In the genomic region with DNA sequence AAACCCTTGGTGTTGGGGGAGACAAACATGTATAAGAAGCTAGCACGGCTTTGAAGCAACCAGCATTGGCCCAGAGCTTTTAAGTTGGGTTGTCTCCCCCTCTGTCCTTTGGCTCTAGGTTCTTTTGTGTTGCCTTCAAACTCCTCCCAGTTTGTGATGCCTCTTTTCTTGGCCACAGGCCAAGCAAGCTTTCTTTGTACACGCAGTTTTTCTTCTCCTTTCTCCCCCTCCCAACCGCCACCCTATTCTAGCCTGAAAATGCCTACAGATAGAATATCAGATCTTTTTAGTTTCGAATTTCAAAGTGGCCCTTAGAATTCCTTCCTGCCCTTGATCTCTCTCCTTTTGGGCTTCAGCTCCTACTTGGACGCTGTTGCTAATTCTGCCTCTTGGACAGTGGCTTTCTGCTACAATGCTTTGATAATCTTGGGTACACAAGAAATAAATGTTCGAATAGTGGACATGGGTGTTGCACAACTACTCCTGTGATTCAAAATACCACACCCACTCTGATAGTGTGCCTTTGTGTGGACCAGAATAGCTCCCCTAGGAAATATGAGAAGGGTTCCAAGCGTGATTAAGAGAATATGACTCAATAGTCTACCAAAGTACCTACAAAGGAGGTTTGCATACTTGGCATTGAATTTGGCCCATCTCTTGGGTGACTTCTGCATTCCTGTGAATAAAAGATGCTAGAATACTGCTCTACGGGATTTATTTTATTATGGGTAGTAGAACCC, we compare ENCODE assay signal across 10 mouse cellular contexts.
A peak's percentile ranks its signal among the peaks of the same experiment; 100 is the strongest.
DNase-seq lines count a peak whose midpoint lies in the region; ATAC-seq and TF ChIP-seq lines count a peak whose summit lies in the region.
"Had no signal": no experiment of that assay in that cellular context is flagged by ENCODE, and none has a peak within 500 bp of the region (broad histone marks: within the 10 kb centered on the region; RNA-seq: fewer than 3 reads in every experiment).

No protein-coding gene starts in this region.

- H3K27me3 ChIP-seq in heart, embryonic 11.5 days (ENCODE audit: control insufficient read depth, insufficient read depth, low read length): no peaks in the 10 kb centered on the region; the same call in 1 of the 2 replicates
- no peaks in the 10 kb centered on the region for H3K27me3 ChIP-seq in forebrain, postnatal 0 days (ENCODE audit: insufficient read depth, low read length)
- H3K27me3 ChIP-seq in stomach, embryonic 14.5 days (ENCODE audit: control insufficient read depth, insufficient read depth, low read length): no peaks in the 10 kb centered on the region
- H3K27me3 ChIP-seq in intestine, postnatal 0 days (replicated peaks; ENCODE audit: control insufficient read depth, insufficient read depth, low read length): no peaks in the 10 kb centered on the region
- H3K27me3 ChIP-seq: intestine, embryonic 15.5 days had no signal

- no peak overlapping the region for H3K9ac ChIP-seq in heart, embryonic 11.5 days (ENCODE audit: low read depth, low read length)
- no peak overlapping the region for H3K9ac ChIP-seq in forebrain, postnatal 0 days
- no peak overlapping the region for H3K9ac ChIP-seq in stomach, embryonic 14.5 days (replicated peaks; ENCODE audit: low read depth, low read length)
- H3K9ac ChIP-seq in intestine, postnatal 0 days (ENCODE audit: low read depth, low read length): no peak overlapping the region
- H3K9ac ChIP-seq: intestine, embryonic 15.5 days; liver, embryonic 14.5 days had no signal

- 51% methylated on average over 8 of the region's 8 CpGs for WGBS in heart, embryonic 11.5 days (ENCODE audit: insufficient replicate concordance)
- WGBS in forebrain, postnatal 0 days: 29% methylated on average over 8 of the region's 8 CpGs
- WGBS in stomach, embryonic 14.5 days: 50% methylated on average over 8 of the region's 8 CpGs
- 46% methylated on average over 8 of the region's 8 CpGs for WGBS in intestine, postnatal 0 days

- H3K4me2 ChIP-seq in heart, embryonic 11.5 days: no peak overlapping the region
- no peak overlapping the region for H3K4me2 ChIP-seq in forebrain, postnatal 0 days (ENCODE audit: low read depth)
- no peak overlapping the region for H3K4me2 ChIP-seq in stomach, embryonic 14.5 days (replicated peaks; ENCODE audit: low read depth, low read length)
- H3K4me2 ChIP-seq in intestine, postnatal 0 days (replicated peaks; ENCODE audit: low read depth): no peak overlapping the region
- H3K4me2 ChIP-seq: intestine, embryonic 15.5 days had no signal

- DNase-seq in heart, adult 18-20 months: peak; percentile 17 to 21
- peak; percentile 10 for DNase-seq in right cerebral cortex, postnatal 14 days
- DNase-seq in right cerebral cortex, adult 2 months (ENCODE audit: low spot score in 2 of 2): no peak
- DNase-seq in forebrain, postnatal 0 days: peak; percentile 53
- no peak for DNase-seq in urinary bladder, postnatal 4 days (ENCODE audit: low spot score in 2 of 2)

- H3K27ac ChIP-seq in heart, embryonic 11.5 days (ENCODE audit: low read depth, low read length): no peak overlapping the region; the same call in 1 of the 2 replicates
- H3K27ac ChIP-seq in forebrain, postnatal 0 days (ENCODE audit: low read depth, low read length): 0 out of 2 replicates have a peak overlapping the region, but pooled peaks have one; percentile 1
- H3K27ac ChIP-seq in stomach, embryonic 14.5 days (ENCODE audit: low read length): 0 out of 2 replicates have a peak overlapping the region, but pooled peaks have one; percentile 48
- no peak overlapping the region for H3K27ac ChIP-seq in intestine, postnatal 0 days (ENCODE audit: low read depth, low read length)
- H3K27ac ChIP-seq: intestine, embryonic 15.5 days; liver, embryonic 14.5 days had no signal

- H3K4me1 ChIP-seq in heart, embryonic 11.5 days (ENCODE audit: control insufficient read depth, insufficient read depth, low read length): peaks cover 6% of the 10 kb centered on the region; the same call in 1 of the 2 replicates
- peaks cover 4% of the 10 kb centered on the region; the same call in 1 of the 2 replicates for H3K4me1 ChIP-seq in forebrain, postnatal 0 days (ENCODE audit: insufficient read depth)
- H3K4me1 ChIP-seq in stomach, embryonic 14.5 days (ENCODE audit: control insufficient read depth, insufficient read depth, low read length): no peaks in the 10 kb centered on the region
- H3K4me1 ChIP-seq in intestine, postnatal 0 days (replicated peaks; ENCODE audit: control insufficient read depth, insufficient read depth, low read length): no peaks in the 10 kb centered on the region

- TF ChIP-seq CTCF in forebrain, postnatal 0 days (IDR thresholded peaks at IDR 0.05; ENCODE audit: low read depth): no peak
- TF ChIP-seq CTCF in intestine, postnatal 0 days (IDR thresholded peaks at IDR 0.05; ENCODE audit: low read depth): no peak

- ATAC-seq in heart, embryonic 11.5 days (replicated peaks; ENCODE audit: insufficient number of reproducible peaks, low FRiP score, low TSS enrichment): no peak
- ATAC-seq in forebrain, postnatal 0 days: no peak
- ATAC-seq in stomach, embryonic 14.5 days (ENCODE audit: insufficient number of reproducible peaks, insufficient read depth, low FRiP score, low read depth): peak; percentile 66
- no peak for ATAC-seq in intestine, postnatal 0 days

- no peaks in the 10 kb centered on the region for H3K9me3 ChIP-seq in heart, embryonic 11.5 days (replicated peaks; ENCODE audit: control insufficient read depth, low read length)
- no peaks in the 10 kb centered on the region for H3K9me3 ChIP-seq in forebrain, postnatal 0 days (ENCODE audit: low read length)
- H3K9me3 ChIP-seq in stomach, embryonic 14.5 days (ENCODE audit: control insufficient read depth, low read depth, low read length): no peaks in the 10 kb centered on the region
- no peaks in the 10 kb centered on the region for H3K9me3 ChIP-seq in intestine, postnatal 0 days (ENCODE audit: control insufficient read depth)
- H3K9me3 ChIP-seq: intestine, embryonic 15.5 days had no signal

- no peaks in the 10 kb centered on the region for H3K36me3 ChIP-seq in heart, embryonic 11.5 days (ENCODE audit: control insufficient read depth, insufficient read depth, low read length)
- H3K36me3 ChIP-seq in forebrain, postnatal 0 days (ENCODE audit: insufficient read depth): no peaks in the 10 kb centered on the region
- no peaks in the 10 kb centered on the region for H3K36me3 ChIP-seq in stomach, embryonic 14.5 days (ENCODE audit: control insufficient read depth, insufficient read depth, low read length)
- no peaks in the 10 kb centered on the region for H3K36me3 ChIP-seq in intestine, postnatal 0 days (ENCODE audit: control insufficient read depth, insufficient read depth)
- H3K36me3 ChIP-seq: intestine, embryonic 15.5 days had no signal

- H3K4me3 ChIP-seq in heart, embryonic 11.5 days (ENCODE audit: low read depth, low read length): no peak overlapping the region
- H3K4me3 ChIP-seq in forebrain, postnatal 0 days (ENCODE audit: low read depth, low read length): no peak overlapping the region
- H3K4me3 ChIP-seq in stomach, embryonic 14.5 days (ENCODE audit: low read depth, low read length): no peak overlapping the region
- no peak overlapping the region for H3K4me3 ChIP-seq in intestine, postnatal 0 days (ENCODE audit: low read depth, low read length)
- H3K4me3 ChIP-seq: intestine, embryonic 15.5 days had no signal

Comparison
In these comparisons a context has a peak if more than half of its experiments do, and no peak if none do; other contexts are left out.
1. DNase-seq: peak in heart, adult 18-20 months (2 of 2), right cerebral cortex, postnatal 14 days (single experiment) and forebrain, postnatal 0 days (single experiment); none in right cerebral cortex, adult 2 months (0 of 2) and urinary bladder, postnatal 4 days (0 of 2).
2. H3K27ac ChIP-seq: peak in forebrain, postnatal 0 days (single experiment) and stomach, embryonic 14.5 days (single experiment); none in heart, embryonic 11.5 days (single experiment) and intestine, postnatal 0 days (single experiment).